Mouse (Mus musculus): Measurements from ENCODE around the gene Rcan1. TPM values are rescaled to one million over a fixed set of nuclear protein-coding genes. Genes with fewer than 3 reads are reported as not detected.

Gene Rcan1
- polyA plus RNA-seq, 1 experiment = 35.8 TPM

DNA sequence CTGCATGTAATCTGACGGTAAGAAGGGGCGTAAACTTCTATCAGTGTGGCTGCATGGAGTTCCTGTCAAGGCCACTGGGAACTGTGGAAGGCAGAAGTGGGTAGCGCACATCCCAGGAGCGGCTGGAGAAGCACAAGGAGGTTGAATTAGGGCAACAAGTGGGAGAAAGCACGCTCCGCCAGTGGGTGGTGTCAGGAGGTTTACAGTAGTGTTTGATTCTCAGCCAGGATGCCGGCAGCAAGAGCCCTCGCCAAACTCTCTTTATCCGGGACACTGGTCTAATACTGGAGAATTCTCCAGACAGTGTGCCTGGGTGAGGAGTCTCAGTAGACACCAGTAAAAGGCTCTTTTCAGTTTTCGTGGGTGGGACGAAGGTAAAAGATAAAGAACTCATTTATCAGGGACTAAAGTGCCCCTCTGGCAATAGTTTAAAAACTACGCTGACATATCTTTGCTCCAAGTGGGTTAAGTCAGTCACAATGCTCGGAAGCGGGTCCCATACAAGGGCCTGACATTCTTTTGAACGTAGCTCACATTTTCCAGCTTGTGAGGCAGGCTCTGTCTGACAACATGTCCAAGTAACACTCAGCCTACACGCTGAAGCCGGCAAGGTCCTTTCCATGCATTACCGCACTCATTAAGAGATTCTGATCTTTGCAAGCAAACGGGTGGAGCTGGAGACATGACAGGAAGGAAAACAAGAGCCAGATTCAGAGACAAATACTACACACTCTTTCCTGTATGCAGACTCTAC lies 42.3 kb downstream of the Rcan1 start:
- TF ChIP-seq POLR2A (IDR thresholded peaks at IDR 0.05; ENCODE audit: borderline replicate concordance, insufficient read depth, low read length) (no peak), CTCF (IDR thresholded peaks at IDR 0.05; ENCODE audit: borderline replicate concordance, insufficient read depth, low read depth, low read length) (no peak)
- WGBS = 53% methylated on average over 19 of the region's 19 CpGs
- Histone ChIP-seq H3K4me3 (replicated peaks; ENCODE audit: insufficient read depth, low read depth, low read length) (no peak overlapping the region), H3K27me3 (ENCODE audit: control insufficient read depth, insufficient read depth, low read length) (no peaks in the 10 kb centered on the region), H3K27ac (ENCODE audit: insufficient read depth, low read length) (no peak overlapping the region), H3K4me1 (ENCODE audit: control insufficient read depth, insufficient read depth, low read length) (peaks cover 4% of the 10 kb centered on the region)
- DNase-seq = peak in 1 of 2 experiments; percentile 32

DNA sequence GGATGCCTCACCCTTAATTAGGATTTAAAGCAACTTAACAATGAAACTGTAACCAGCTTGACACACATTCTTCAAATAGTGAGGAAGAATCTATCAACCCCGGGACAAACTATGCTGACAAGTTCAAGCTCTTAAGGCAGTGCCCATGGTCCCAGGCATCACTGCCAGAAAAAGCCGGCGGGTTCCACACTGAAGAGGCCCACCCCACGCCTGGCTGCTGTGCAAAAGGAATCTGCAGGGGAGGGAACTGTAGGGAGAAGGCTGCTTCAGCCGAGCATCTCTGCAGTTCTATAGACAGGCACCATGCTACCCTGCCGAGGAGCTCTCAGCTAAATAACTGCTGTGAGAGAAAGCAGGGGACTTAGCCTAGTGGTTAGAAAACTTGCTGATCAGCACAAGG lies 44.0 kb downstream of the Rcan1 start:
- Histone ChIP-seq H3K27me3 (ENCODE audit: control insufficient read depth, insufficient read depth, low read length) (no peaks in the 10 kb centered on the region), H3K4me1 (ENCODE audit: control insufficient read depth, insufficient read depth, low read length) (peaks cover 4% of the 10 kb centered on the region), H3K27ac (ENCODE audit: insufficient read depth, low read length) (no peak overlapping the region), H3K4me3 (replicated peaks; ENCODE audit: insufficient read depth, low read depth, low read length) (no peak overlapping the region)
- TF ChIP-seq POLR2A (IDR thresholded peaks at IDR 0.05; ENCODE audit: borderline replicate concordance, insufficient read depth, low read length) (no peak), CTCF (IDR thresholded peaks at IDR 0.05; ENCODE audit: borderline replicate concordance, insufficient read depth, low read depth, low read length) (no peak)
- DNase-seq = no peak
- 66% methylated on average over 6 of the region's 6 CpGs for WGBS

DNA sequence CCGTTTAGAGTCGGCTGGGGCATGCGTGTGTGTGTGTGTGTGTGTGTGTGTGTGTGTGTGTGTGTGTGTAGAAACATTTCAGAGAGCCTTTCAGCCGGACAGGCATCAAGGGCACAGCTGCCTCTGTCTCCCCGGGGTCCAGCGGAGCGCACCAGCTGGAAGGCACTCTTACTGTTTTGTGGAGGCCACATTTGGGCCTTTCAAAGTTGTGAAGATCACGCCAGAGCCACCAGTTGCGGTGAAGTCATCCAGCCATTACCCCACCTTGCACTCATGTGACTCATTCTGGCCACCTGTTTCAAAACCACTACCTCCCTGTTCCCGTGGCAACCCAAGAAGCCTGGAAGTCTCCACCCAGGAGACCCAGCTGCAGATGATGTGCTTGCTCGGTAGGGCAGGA lies 44.8 kb downstream of the Rcan1 start:
- DNase-seq = no peak
- WGBS = 66% methylated on average over 11 of the region's 11 CpGs
- H3K27me3 ChIP-seq (ENCODE audit: control insufficient read depth, insufficient read depth, low read length) = no peaks in the 10 kb centered on the region
- H3K27ac ChIP-seq (ENCODE audit: insufficient read depth, low read length) = no peak overlapping the region
- H3K4me3 ChIP-seq (replicated peaks; ENCODE audit: insufficient read depth, low read depth, low read length) = no peak overlapping the region
- TF ChIP-seq POLR2A (IDR thresholded peaks at IDR 0.05; ENCODE audit: borderline replicate concordance, insufficient read depth, low read length) (no peak), CTCF (IDR thresholded peaks at IDR 0.05; ENCODE audit: borderline replicate concordance, insufficient read depth, low read depth, low read length) (no peak)
- peaks cover 4% of the 10 kb centered on the region for H3K4me1 ChIP-seq (ENCODE audit: control insufficient read depth, insufficient read depth, low read length)

DNA sequence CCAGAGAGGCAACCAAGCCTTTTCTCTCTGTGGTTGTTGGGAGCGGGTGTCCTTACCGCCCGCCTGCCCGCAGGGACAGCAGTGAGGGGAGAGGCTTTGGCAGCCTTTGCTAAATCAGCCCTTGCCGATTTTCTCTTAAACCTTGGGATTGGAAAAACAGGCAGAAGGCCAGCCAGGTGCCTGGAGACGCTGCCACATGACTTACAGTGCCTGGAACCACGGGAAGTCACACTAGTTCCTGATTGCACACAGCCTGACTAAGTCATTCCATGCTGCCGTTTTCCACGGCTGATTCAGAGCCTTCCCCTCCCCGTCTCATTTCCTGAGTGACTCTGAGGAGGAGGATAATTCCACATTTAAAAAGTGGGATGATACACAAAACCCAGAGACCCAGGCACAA lies 47.3 kb downstream of the Rcan1 start:
- 14% methylated on average over 10 of the region's 10 CpGs for WGBS
- DNase-seq = peak; percentile 34 to 52
- Histone ChIP-seq H3K4me1 (ENCODE audit: control insufficient read depth, insufficient read depth, low read length) (peaks cover 4% of the 10 kb centered on the region), H3K4me3 (replicated peaks; ENCODE audit: insufficient read depth, low read depth, low read length) (no peak overlapping the region), H3K27me3 (ENCODE audit: control insufficient read depth, insufficient read depth, low read length) (no peaks in the 10 kb centered on the region), H3K27ac (ENCODE audit: insufficient read depth, low read length) (no peak overlapping the region)
- no peak for TF ChIP-seq POLR2A (IDR thresholded peaks at IDR 0.05; ENCODE audit: borderline replicate concordance, insufficient read depth, low read length)
- no peak for TF ChIP-seq CTCF (IDR thresholded peaks at IDR 0.05; ENCODE audit: borderline replicate concordance, insufficient read depth, low read depth, low read length)

DNA sequence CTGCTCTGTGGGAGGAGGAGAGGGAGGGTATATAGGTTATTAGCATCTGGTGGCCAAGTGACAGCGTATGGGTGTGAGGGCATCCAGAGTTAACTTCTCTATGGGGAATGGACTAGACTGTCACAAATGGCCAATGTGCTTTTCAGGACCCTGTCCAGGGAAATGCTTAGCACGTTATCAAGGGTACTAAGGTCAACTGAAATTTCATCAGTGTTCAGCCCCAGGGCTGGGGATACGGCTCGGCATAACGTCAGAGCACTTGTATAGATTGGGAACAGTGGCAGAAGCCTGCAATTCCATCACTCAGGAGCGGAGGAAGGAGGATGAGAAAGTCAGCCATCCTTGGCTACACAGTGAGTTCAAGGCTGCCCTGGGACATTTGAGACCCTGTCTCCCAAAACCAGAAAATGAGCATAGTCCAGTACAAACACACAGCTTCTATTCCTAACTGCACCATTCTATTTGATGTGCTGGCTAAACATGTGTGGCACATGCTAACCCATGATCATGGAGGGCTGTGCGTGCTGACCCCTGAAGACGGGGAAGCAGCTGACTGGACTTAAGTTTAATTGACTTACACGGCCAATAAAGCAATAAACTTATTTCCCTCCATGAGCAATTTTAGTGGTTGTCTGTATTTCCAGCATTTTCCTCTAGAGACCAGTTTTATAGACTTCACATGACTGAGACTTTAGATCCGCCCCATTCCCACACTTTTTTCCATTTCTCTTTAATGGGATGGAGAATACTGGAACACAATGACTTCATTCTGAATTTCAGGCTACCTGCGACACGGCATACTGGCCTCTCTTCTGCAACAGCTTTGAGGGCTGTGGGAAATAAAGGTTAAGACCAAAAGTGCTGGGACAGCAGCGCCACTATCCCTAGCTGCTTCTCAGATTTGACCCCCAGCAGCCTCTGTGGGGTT lies 48.0 kb downstream of the Rcan1 start:
- H3K4me3 ChIP-seq (replicated peaks; ENCODE audit: insufficient read depth, low read depth, low read length) = no peak overlapping the region
- TF ChIP-seq CTCF (IDR thresholded peaks at IDR 0.05; ENCODE audit: borderline replicate concordance, insufficient read depth, low read depth, low read length) = no peak
- TF ChIP-seq POLR2A (IDR thresholded peaks at IDR 0.05; ENCODE audit: borderline replicate concordance, insufficient read depth, low read length) = no peak
- WGBS = 85% methylated on average over 13 of the region's 13 CpGs
- DNase-seq = no peak
- peaks cover 4% of the 10 kb centered on the region for H3K4me1 ChIP-seq (ENCODE audit: control insufficient read depth, insufficient read depth, low read length)
- H3K27me3 ChIP-seq (ENCODE audit: control insufficient read depth, insufficient read depth, low read length) = no peaks in the 10 kb centered on the region
- H3K27ac ChIP-seq (ENCODE audit: insufficient read depth, low read length) = no peak overlapping the region

DNA sequence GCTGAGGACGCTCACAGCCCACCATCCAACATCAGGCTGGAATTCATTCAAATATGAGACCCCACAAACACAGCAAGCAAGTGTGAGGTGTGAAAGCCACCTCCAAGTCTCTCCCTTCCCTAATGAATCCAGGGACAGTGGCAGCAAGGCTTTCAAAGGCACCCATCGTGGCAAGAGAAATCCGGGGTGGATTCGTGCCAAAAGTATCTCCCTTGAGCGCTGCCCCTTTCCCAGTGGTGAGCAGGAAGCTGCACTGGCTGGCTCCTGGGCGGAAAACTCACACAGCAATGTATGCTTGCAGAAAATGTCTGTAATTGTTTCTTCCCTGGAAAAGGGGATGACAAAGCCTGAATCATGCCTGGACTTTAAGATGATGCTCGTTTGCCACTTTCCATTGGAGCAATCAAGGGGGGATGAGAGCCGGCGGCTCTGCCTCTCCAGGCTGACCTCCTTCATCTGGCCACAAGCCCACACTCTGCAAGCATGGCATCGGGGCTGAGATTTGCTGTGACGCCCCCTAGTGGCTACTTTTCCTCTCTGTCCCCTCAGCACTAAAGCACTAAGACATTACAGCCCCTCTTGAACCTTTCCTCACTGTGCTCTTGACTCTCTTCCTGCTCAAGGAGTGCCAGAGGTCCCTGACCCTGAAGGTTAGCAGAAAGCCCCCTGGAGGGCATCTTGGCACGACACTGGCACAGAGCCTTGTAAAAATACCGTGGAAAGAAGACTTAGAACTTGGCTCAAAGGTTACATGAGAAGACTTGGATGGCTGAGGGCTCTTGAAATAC lies 49.3 kb downstream of the Rcan1 start:
- DNase-seq = no peak
- peak; percentile 8; the same call in 1 of the 2 replicates for TF ChIP-seq CTCF (IDR thresholded peaks at IDR 0.05; ENCODE audit: borderline replicate concordance, insufficient read depth, low read depth, low read length)
- no peak for TF ChIP-seq POLR2A (IDR thresholded peaks at IDR 0.05; ENCODE audit: borderline replicate concordance, insufficient read depth, low read length)
- H3K4me1 ChIP-seq (ENCODE audit: control insufficient read depth, insufficient read depth, low read length) = peaks cover 4% of the 10 kb centered on the region
- no peaks in the 10 kb centered on the region for H3K27me3 ChIP-seq (ENCODE audit: control insufficient read depth, insufficient read depth, low read length)
- WGBS = 45% methylated on average over 13 of the region's 13 CpGs
- no peak overlapping the region for H3K27ac ChIP-seq (ENCODE audit: insufficient read depth, low read length)
- H3K4me3 ChIP-seq (replicated peaks; ENCODE audit: insufficient read depth, low read depth, low read length) = no peak overlapping the region

DNA sequence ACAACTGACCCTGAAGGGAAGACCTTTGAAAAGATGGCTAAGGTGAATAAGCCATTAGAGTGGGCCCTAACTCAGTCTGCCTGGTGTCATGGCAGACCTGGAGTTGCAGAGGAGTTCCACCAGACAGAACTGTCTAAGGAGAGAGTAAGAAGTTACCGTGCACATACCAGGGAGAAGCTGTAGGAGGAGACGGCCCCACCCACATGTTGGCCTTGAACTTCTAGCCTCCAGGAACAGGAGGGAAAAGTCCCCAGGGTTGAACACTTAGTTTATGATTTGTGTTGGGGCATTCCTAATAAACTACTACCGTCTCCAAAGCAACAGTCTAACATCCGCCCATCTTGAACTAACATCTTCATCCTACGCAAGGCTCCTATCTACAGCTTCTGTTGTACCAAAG lies 50.0 kb downstream of the Rcan1 start:
- H3K27me3 ChIP-seq (ENCODE audit: control insufficient read depth, insufficient read depth, low read length) = no peaks in the 10 kb centered on the region
- TF ChIP-seq POLR2A (IDR thresholded peaks at IDR 0.05; ENCODE audit: borderline replicate concordance, insufficient read depth, low read length) = no peak
- TF ChIP-seq CTCF (IDR thresholded peaks at IDR 0.05; ENCODE audit: borderline replicate concordance, insufficient read depth, low read depth, low read length) = no peak
- WGBS = 97% methylated on average over 5 of the region's 5 CpGs
- H3K4me3 ChIP-seq (replicated peaks; ENCODE audit: insufficient read depth, low read depth, low read length) = no peak overlapping the region
- peaks cover 4% of the 10 kb centered on the region for H3K4me1 ChIP-seq (ENCODE audit: control insufficient read depth, insufficient read depth, low read length)
- DNase-seq = no peak
- no peak overlapping the region for H3K27ac ChIP-seq (ENCODE audit: insufficient read depth, low read length)
